Mouse (Mus musculus) layer of hippocampus, adult 9-11 months (tissue): ENCODE measurements around the gene Tmem170b.
"Not testable (repeated sequence)": the region's sequence is repeated elsewhere in the genome, so short reads cannot be mapped to it uniquely, and the experiment has no call there.

Experiments
- DNase-seq: peaks from one replicate; pipeline ENCODE4 v3.0.0; 2022

The Tmem170b gene

GRCm38 (mm10) chr13:41671136-41671705, 65.5 kb downstream of the Tmem170b start:
- DNase-seq: no peak

- not testable (repeated sequence) for DNase-seq
Observed at GRCm38 (mm10) chr13:41672904-41673303, 67.2 kb downstream of the Tmem170b start.

- DNase-seq: no peak
Observed at GRCm38 (mm10) chr13:41673541-41673940, 67.8 kb downstream of the Tmem170b start.

GRCm38 (mm10) chr13:41674608-41675007, 68.9 kb downstream of the Tmem170b start:
- DNase-seq: not testable (repeated sequence)

- no peak for DNase-seq
Observed at GRCm38 (mm10) chr13:41675498-41675897, 69.8 kb downstream of the Tmem170b start.

GRCm38 (mm10) chr13:41675966-41676835, 70.5 kb downstream of the Tmem170b start:
- DNase-seq: no peak

- DNase-seq: no peak
Observed at GRCm38 (mm10) chr13:41676836-41677186, 71.1 kb downstream of the Tmem170b start.

- DNase-seq: no peak
Observed at GRCm38 (mm10) chr13:41680854-41681549, 75.3 kb downstream of the Tmem170b start.

GRCm38 (mm10) chr13:41682341-41683119, 76.8 kb downstream of the Tmem170b start:
- DNase-seq: no peak

- DNase-seq: no peak
Observed at GRCm38 (mm10) chr13:41683356-41684012, 77.8 kb downstream of the Tmem170b start.

GRCm38 (mm10) chr13:41685499-41685898, 79.8 kb downstream of the Tmem170b start:
- no peak for DNase-seq

- no peak for DNase-seq
Observed at GRCm38 (mm10) chr13:41689055-41689454, 83.3 kb downstream of the Tmem170b start.

- DNase-seq: no peak
Observed at GRCm38 (mm10) chr13:41689598-41690045, 83.9 kb downstream of the Tmem170b start.
